Comparison of ENCODE assay signal across 13 mouse cellular contexts in the genomic region with DNA sequence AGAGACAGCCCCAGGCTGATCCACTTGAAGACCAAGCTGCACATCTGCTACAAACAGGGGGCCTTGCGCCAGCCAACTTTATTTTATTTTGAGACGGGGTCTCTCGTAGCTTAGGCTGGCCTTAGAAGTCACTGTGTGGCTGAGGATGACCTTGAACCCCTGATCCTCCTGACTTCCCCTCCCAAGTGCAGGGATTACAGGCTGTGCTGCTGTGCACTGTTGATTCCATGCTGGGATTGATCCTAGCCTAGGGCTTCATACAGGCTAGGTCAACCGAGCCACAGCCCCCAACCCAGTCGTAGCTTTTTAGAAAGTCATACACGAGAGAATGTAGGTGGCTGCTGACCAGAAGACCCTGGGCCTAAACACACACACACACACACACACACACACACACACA.
DNase-seq lines count a peak whose midpoint lies in the region; ATAC-seq lines count a peak whose summit lies in the region.
"Had no signal": no experiment of that assay in that cellular context is flagged by ENCODE, and none has a peak within 500 bp of the region (broad histone marks: within the 10 kb centered on the region; RNA-seq: fewer than 3 reads in every experiment).

No protein-coding gene starts in this region.

- ATAC-seq in neural tube, embryonic 11.5 days (ENCODE audit: insufficient read depth, low FRiP score, low TSS enrichment), result no peak
- no peak for ATAC-seq in forebrain, embryonic 13.5 days
- ATAC-seq in hindbrain, embryonic 16.5 days, result no peak
- ATAC-seq in neural tube, embryonic 14.5 days (ENCODE audit: low read depth), result no peak

- no peak overlapping the region for H3K4me3 ChIP-seq in neural tube, embryonic 11.5 days (ENCODE audit: low read depth, low read length)
- no peak overlapping the region for H3K4me3 ChIP-seq in forebrain, embryonic 13.5 days
- no peak overlapping the region for H3K4me3 ChIP-seq in hindbrain, embryonic 16.5 days (ENCODE audit: low read length)
- H3K4me3 ChIP-seq in neural tube, embryonic 14.5 days (ENCODE audit: low read depth, low read length), result no peak overlapping the region
- H3K4me3 ChIP-seq: embryonic facial prominence, embryonic 15.5 days; layer of hippocampus, adult 2 months had no signal

- H3K27me3 ChIP-seq in neural tube, embryonic 11.5 days (ENCODE audit: control insufficient read depth, insufficient read depth, low read length), result no peaks in the 10 kb centered on the region
- H3K27me3 ChIP-seq in forebrain, embryonic 13.5 days, result no peaks in the 10 kb centered on the region; the same call in 1 of the 2 replicates
- H3K27me3 ChIP-seq in hindbrain, embryonic 16.5 days (replicated peaks; ENCODE audit: control insufficient read depth, insufficient read depth, low read length), result no peaks in the 10 kb centered on the region
- H3K27me3 ChIP-seq in neural tube, embryonic 14.5 days (ENCODE audit: control insufficient read depth, insufficient read depth, low read length), result no peaks in the 10 kb centered on the region
- H3K27me3 ChIP-seq: embryonic facial prominence, embryonic 15.5 days had no signal

- peak overlapping the region; percentile 29; the same call in 1 of the 2 replicates for H3K4me2 ChIP-seq in neural tube, embryonic 11.5 days (ENCODE audit: low read depth)
- H3K4me2 ChIP-seq in forebrain, embryonic 13.5 days, result peak overlapping the region; percentile 48
- H3K4me2 ChIP-seq in hindbrain, embryonic 16.5 days (ENCODE audit: low read length), result no peak overlapping the region
- peak overlapping the region; percentile 4; the same call in 1 of the 2 replicates for H3K4me2 ChIP-seq in neural tube, embryonic 14.5 days (ENCODE audit: low read depth, low read length)
- H3K4me2 ChIP-seq: embryonic facial prominence, embryonic 15.5 days had no signal

- H3K4me1 ChIP-seq in neural tube, embryonic 11.5 days (ENCODE audit: control insufficient read depth, insufficient read depth, low read length), result peaks cover 99% of the 10 kb centered on the region
- H3K4me1 ChIP-seq in forebrain, embryonic 13.5 days, result peaks cover 100% of the 10 kb centered on the region
- peaks cover 84% of the 10 kb centered on the region for H3K4me1 ChIP-seq in hindbrain, embryonic 16.5 days (ENCODE audit: control insufficient read depth, insufficient read depth, low read depth, low read length)
- peaks cover 91% of the 10 kb centered on the region for H3K4me1 ChIP-seq in neural tube, embryonic 14.5 days (ENCODE audit: control insufficient read depth, insufficient read depth, low read length)

- no peak overlapping the region; the same call in 1 of the 2 replicates for H3K9ac ChIP-seq in neural tube, embryonic 11.5 days (ENCODE audit: low read length)
- no peak overlapping the region for H3K9ac ChIP-seq in forebrain, embryonic 13.5 days
- no peak overlapping the region for H3K9ac ChIP-seq in hindbrain, embryonic 16.5 days (ENCODE audit: low read depth, low read length)
- no peak overlapping the region; the same call in 1 of the 2 replicates for H3K9ac ChIP-seq in neural tube, embryonic 14.5 days (replicated peaks; ENCODE audit: low read depth, low read length)
- H3K9ac ChIP-seq: embryonic facial prominence, embryonic 15.5 days had no signal

- 32% methylated on average over 6 of the region's 6 CpGs for WGBS in neural tube, embryonic 11.5 days
- 19% methylated on average over 6 of the region's 6 CpGs for WGBS in forebrain, embryonic 13.5 days
- 36% methylated on average over 6 of the region's 6 CpGs for WGBS in hindbrain, embryonic 16.5 days
- WGBS in neural tube, embryonic 14.5 days, result 37% methylated on average over 6 of the region's 6 CpGs

- H3K9me3 ChIP-seq in neural tube, embryonic 11.5 days (ENCODE audit: control insufficient read depth, low read length), result no peaks in the 10 kb centered on the region
- H3K9me3 ChIP-seq in forebrain, embryonic 13.5 days (replicated peaks), result no peaks in the 10 kb centered on the region
- H3K9me3 ChIP-seq in hindbrain, embryonic 16.5 days (ENCODE audit: control insufficient read depth, low read length), result no peaks in the 10 kb centered on the region
- H3K9me3 ChIP-seq in neural tube, embryonic 14.5 days (ENCODE audit: control insufficient read depth, low read length), result no peaks in the 10 kb centered on the region
- H3K9me3 ChIP-seq: embryonic facial prominence, embryonic 15.5 days had no signal

- no peak for DNase-seq in neural tube, embryonic 11.5 days (ENCODE audit: low spot score)
- no peak for DNase-seq in neural tube, embryonic 10.5 days (ENCODE audit: extremely low spot score, low spot score)
- DNase-seq in adrenal gland, adult 18-20 months (ENCODE audit: low spot score in 2 of 2), result no peak
- DNase-seq in thymus, postnatal 25 days, result no peak
- DNase-seq: adrenal gland, postnatal 14 days; heart, adult 11 months; lung, adult 2 months; right cerebral cortex, postnatal 14 days had no signal

- H3K27ac ChIP-seq in neural tube, embryonic 11.5 days (ENCODE audit: low read depth, low read length), result peak overlapping the region; percentile 83; the same call in 1 of the 2 replicates
- H3K27ac ChIP-seq in forebrain, embryonic 13.5 days, result peak overlapping the region; percentile 95
- H3K27ac ChIP-seq in hindbrain, embryonic 16.5 days (ENCODE audit: low read depth, low read length), result peak overlapping the region; percentile 74; the same call in 1 of the 2 replicates
- H3K27ac ChIP-seq in neural tube, embryonic 14.5 days (ENCODE audit: low read depth, low read length), result peak overlapping the region; percentile 63; the same call in 1 of the 2 replicates

- H3K36me3 ChIP-seq in neural tube, embryonic 11.5 days (ENCODE audit: control insufficient read depth, insufficient read depth, low read length), result no peaks in the 10 kb centered on the region
- no peaks in the 10 kb centered on the region for H3K36me3 ChIP-seq in forebrain, embryonic 13.5 days (ENCODE audit: poor library complexity, severe bottlenecking)
- no peaks in the 10 kb centered on the region for H3K36me3 ChIP-seq in hindbrain, embryonic 16.5 days (ENCODE audit: control insufficient read depth, insufficient read depth, low read length)
- H3K36me3 ChIP-seq in neural tube, embryonic 14.5 days (ENCODE audit: control insufficient read depth, insufficient read depth, low read length), result no peaks in the 10 kb centered on the region
- H3K36me3 ChIP-seq: embryonic facial prominence, embryonic 15.5 days had no signal
